Mouse (Mus musculus) limb, embryonic 12.5 days (tissue): ENCODE data around the gene Cntd1. TPM values are rescaled to one million over a fixed set of nuclear protein-coding genes. Genes with fewer than 3 reads are reported as not detected.

Experiments used
- ATAC-seq: fragments of 200-750 bp; cut with Nextera tagmentation; 2 replicates; pipeline ENCODE4 v1.8.0; 2017; ENCODE audit warnings: low read depth, moderate TSS enrichment; ENCODE audit not compliant: insufficient number of reproducible peaks, insufficient read depth, low FRiP score, low TSS enrichment
- H3K27ac ChIP-seq: fragments of 300-500 bp; sonication (generic); 2 replicates; pipeline ENCODE4 v1.5.1; 2016; ENCODE audit warnings: mild to moderate bottlenecking, moderate library complexity
- H3K27me3 ChIP-seq: fragments of 300-500 bp; sonication (generic); 2 replicates; pipeline ENCODE4 v1.6.1; 2016; ENCODE audit warnings: mild to moderate bottlenecking, moderate library complexity
- H3K36me3 ChIP-seq: fragments of 300-500 bp; sonication (generic); 2 replicates; pipeline ENCODE4 v1.6.1; 2016; ENCODE audit warnings: mild to moderate bottlenecking, moderate library complexity
- H3K4me1 ChIP-seq: fragments of 300-500 bp; sonication (generic); replicated peaks from 2 replicates; pipeline ENCODE4 v1.6.1; 2016
- H3K4me2 ChIP-seq: fragments of 300-500 bp; sonication (generic); 2 replicates; pipeline ENCODE4 v1.6.1; 2016; ENCODE audit warnings: mild to moderate bottlenecking, moderate library complexity
- H3K4me3 ChIP-seq: fragments of 300-500 bp; sonication (generic); replicated peaks from 2 replicates; pipeline ENCODE4 v1.5.1; 2016; ENCODE audit warnings: mild to moderate bottlenecking
- H3K9ac ChIP-seq: fragments of 300-500 bp; sonication (generic); replicated peaks from 2 replicates; pipeline ENCODE4 v1.6.1; 2016; ENCODE audit warnings: mild to moderate bottlenecking, moderate library complexity
- H3K9me3 ChIP-seq: fragments of 300-500 bp; sonication (generic); 2 replicates; pipeline ENCODE4 v1.6.1; 2016; ENCODE audit warnings: mild to moderate bottlenecking, moderate library complexity
- WGBS: fragments of 180-500 bp; shearing (Covaris S2); methylation state at CpG from one replicate; pipeline ENCODE4 v1.1.7; 2016; 5-methylcytosine and 5-hydroxymethylcytosine counted together
- polyA plus RNA-seq: library from polyadenylated mRNA; unstranded; fragments of >200 nt; fragmentation: Nextera tagmentation; extraction: Ambion mirVana; gene quantifications from 2 replicates; pipeline ENCODE4 v1.2.1, GENCODE M21; 2016

The Cntd1 gene
- polyA plus RNA-seq, 1 experiment from 2014 or later, result 1.0 TPM

- no peaks in the 10 kb centered on the region for H3K27me3 ChIP-seq
- H3K4me2 ChIP-seq, result no peak overlapping the region
- H3K36me3 ChIP-seq, result no peaks in the 10 kb centered on the region
- no peak overlapping the region; the same call in 1 of the 2 replicates for H3K9ac ChIP-seq
- no peaks in the 10 kb centered on the region for H3K9me3 ChIP-seq
- WGBS, result 17% methylated on average over 5 of the region's 5 CpGs
- no peak overlapping the region for H3K4me3 ChIP-seq
- ATAC-seq, result no peak
- H3K27ac ChIP-seq, result peak overlapping the region; percentile 66
- peaks cover 10% of the 10 kb centered on the region; the same call in 1 of the 2 replicates for H3K4me1 ChIP-seq
Measured at GRCm38 (mm10) chr11:101238071-101238647, 40.7 kb upstream of the Cntd1 start.

- H3K9me3 ChIP-seq, result no peaks in the 10 kb centered on the region
- 2% methylated on average over 4 of the region's 4 CpGs for WGBS
- H3K36me3 ChIP-seq, result no peaks in the 10 kb centered on the region
- peak overlapping the region; percentile 74; the same call in 1 of the 2 replicates for H3K27ac ChIP-seq
- peaks cover 34% of the 10 kb centered on the region for H3K4me1 ChIP-seq
- peaks cover 22% of the 10 kb centered on the region for H3K27me3 ChIP-seq
- ATAC-seq, result no peak
- no peak overlapping the region for H3K4me3 ChIP-seq
- no peak overlapping the region for H3K9ac ChIP-seq
- H3K4me2 ChIP-seq, result peak overlapping the region; percentile 98
Measured at GRCm38 (mm10) chr11:101245071-101245470, 33.7 kb upstream of the Cntd1 start.

GRCm38 (mm10) chr11:101245855-101246701, 32.7 kb upstream of the Cntd1 start, which contains the start of gene Ramp2:
Gene Ramp2, plus strand, starts transcription at chr11:101246028.
- peak within 1 kb of the TSS; percentile 63 for H3K4me3 ChIP-seq
- H3K36me3 ChIP-seq, result no peaks in the 10 kb centered on the region
- WGBS, result under 1% methylated on average over 61 of the region's 63 CpGs
- peak within 1 kb of the TSS; percentile 74 for H3K27ac ChIP-seq
- peak within 1 kb of the TSS; percentile 98 for H3K4me2 ChIP-seq
- peaks cover 22% of the 10 kb centered on the region for H3K27me3 ChIP-seq
- peaks cover 34% of the 10 kb centered on the region for H3K4me1 ChIP-seq
- peak; percentile 58 for ATAC-seq
- H3K9me3 ChIP-seq, result no peaks in the 10 kb centered on the region
- H3K9ac ChIP-seq, result peak within 1 kb of the TSS; percentile 75

GRCm38 (mm10) chr11:101246702-101247012, 32.2 kb upstream of the Cntd1 start:
- ATAC-seq, result no peak
- Histone ChIP-seq H3K4me2 (peak overlapping the region; percentile 98), H3K4me3 (peak overlapping the region; percentile 63), H3K36me3 (no peaks in the 10 kb centered on the region), H3K27me3 (peaks cover 22% of the 10 kb centered on the region), H3K4me1 (peaks cover 34% of the 10 kb centered on the region), H3K27ac (peak overlapping the region; percentile 74; the same call in 1 of the 2 replicates), H3K9me3 (no peaks in the 10 kb centered on the region), H3K9ac (peak overlapping the region; percentile 75; the same call in 1 of the 2 replicates)
- 11% methylated on average over 7 of the region's 7 CpGs for WGBS

- no peak for ATAC-seq
- H3K4me1 ChIP-seq, result peaks cover 34% of the 10 kb centered on the region
Measured at GRCm38 (mm10) chr11:101247521-101248030, 31.2 kb upstream of the Cntd1 start.

GRCm38 (mm10) chr11:101248258-101248994, 30.4 kb upstream of the Cntd1 start:
- ATAC-seq, result no peak
- Histone ChIP-seq H3K4me1 (peaks cover 39% of the 10 kb centered on the region), H3K27ac (no peak overlapping the region), H3K27me3 (peaks cover 22% of the 10 kb centered on the region), H3K4me2 (peak overlapping the region; percentile 2; the same call in 1 of the 2 replicates), H3K9me3 (no peaks in the 10 kb centered on the region), H3K9ac (no peak overlapping the region), H3K36me3 (no peaks in the 10 kb centered on the region), H3K4me3 (no peak overlapping the region)
- 29% methylated on average over 14 of the region's 14 CpGs for WGBS

More at GRCm38 (mm10) chr11:101247521-101248030, 31.2 kb upstream of the Cntd1 start:
- Histone ChIP-seq H3K9ac (no peak overlapping the region), H3K36me3 (no peaks in the 10 kb centered on the region), H3K4me3 (peak overlapping the region; percentile 63), H3K27ac (0 out of 2 replicates have a peak overlapping the region, but pooled peaks have one; percentile 29), H3K9me3 (no peaks in the 10 kb centered on the region), H3K4me2 (peak overlapping the region; percentile 98), H3K27me3 (peaks cover 22% of the 10 kb centered on the region)
- 85% methylated on average over 6 of the region's 6 CpGs for WGBS

- no peak for ATAC-seq
- H3K4me1 ChIP-seq, result peaks cover 32% of the 10 kb centered on the region
- peaks cover 3% of the 10 kb centered on the region for H3K36me3 ChIP-seq
- peaks cover 22% of the 10 kb centered on the region for H3K27me3 ChIP-seq
- no peaks in the 10 kb centered on the region for H3K9me3 ChIP-seq
- no peak overlapping the region for H3K9ac ChIP-seq
- H3K4me3 ChIP-seq, result no peak overlapping the region
- no peak overlapping the region for H3K27ac ChIP-seq
- H3K4me2 ChIP-seq, result no peak overlapping the region
- 72% methylated on average over 2 of the region's 2 CpGs for WGBS
Measured at GRCm38 (mm10) chr11:101251031-101251430, 27.8 kb upstream of the Cntd1 start.

- H3K27ac ChIP-seq, result peak overlapping the region; percentile 88
- peaks cover 4% of the 10 kb centered on the region for H3K27me3 ChIP-seq
- H3K4me3 ChIP-seq, result peak overlapping the region; percentile 90
- H3K9me3 ChIP-seq, result no peaks in the 10 kb centered on the region
- H3K4me2 ChIP-seq, result peak overlapping the region; percentile 95
- H3K9ac ChIP-seq, result peak overlapping the region; percentile 90
- 17% methylated on average over 7 of the region's 7 CpGs for WGBS
- peaks cover 20% of the 10 kb centered on the region for H3K4me1 ChIP-seq
- ATAC-seq, result no peak
- peaks cover 17% of the 10 kb centered on the region for H3K36me3 ChIP-seq
Measured at GRCm38 (mm10) chr11:101252941-101253340, 25.9 kb upstream of the Cntd1 start.

GRCm38 (mm10) chr11:101253613-101254389, 25.0 kb upstream of the Cntd1 start, which contains the start of gene Vps25:
Gene Vps25, plus strand, starts transcription at chr11:101253707.
- Histone ChIP-seq H3K27ac (peak within 1 kb of the TSS; percentile 88), H3K9me3 (no peaks in the 10 kb centered on the region), H3K4me1 (peaks cover 18% of the 10 kb centered on the region), H3K27me3 (no peaks in the 10 kb centered on the region; the same call in 1 of the 2 replicates), H3K4me2 (peak within 1 kb of the TSS; percentile 95), H3K9ac (peak within 1 kb of the TSS; percentile 90), H3K4me3 (peak within 1 kb of the TSS; percentile 90), H3K36me3 (peaks cover 20% of the 10 kb centered on the region)
- ATAC-seq, result peak; percentile 54
- WGBS, result under 1% methylated on average over 40 of the region's 40 CpGs
